Mouse (Mus musculus) olfactory bulb, adult 2 months (tissue): ENCODE results near the gene Ehd4. TPM values are rescaled to one million over a fixed set of nuclear protein-coding genes. Genes with fewer than 3 reads are reported as not detected.

Source experiments
- H3K27ac ChIP-seq: fragments of 200-500 bp; 2 replicates; pipeline ENCODE4 v1.5.1; 2012; ENCODE audit warnings: low read depth, low read length; ENCODE audit not compliant: insufficient read depth
- H3K4me1 ChIP-seq: fragments of 200-500 bp; 2 replicates; pipeline ENCODE4 v1.6.1; 2012; ENCODE audit warnings: low read length; ENCODE audit not compliant: control insufficient read depth, insufficient read depth
- H3K4me3 ChIP-seq: fragments of 200-500 bp; 2 replicates; pipeline ENCODE4 v1.5.1; 2012; ENCODE audit warnings: mild to moderate bottlenecking, low read depth, low read length, moderate library complexity; ENCODE audit not compliant: insufficient read depth
- CTCF ChIP-seq: fragments of 200-500 bp; IDR thresholded peaks from 2 replicates; pipeline ENCODE4 v1.5.1; 2012; ENCODE audit warnings: low read depth, mild to moderate bottlenecking, low read length, moderate library complexity; ENCODE audit not compliant: insufficient read depth
- POLR2A ChIP-seq: fragments of 200-500 bp; IDR thresholded peaks from 2 replicates; pipeline ENCODE4 v1.6.1; 2012; ENCODE audit warnings: mild to moderate bottlenecking, low read depth, low read length, moderate library complexity; ENCODE audit not compliant: insufficient read depth
- WGBS: fragments of 180-500 bp; shearing (Covaris S2); methylation state at CpG from one replicate; pipeline ENCODE4 v1.1.7; 2018; 5-methylcytosine and 5-hydroxymethylcytosine counted together
- polyA plus RNA-seq: library from polyadenylated mRNA; stranded (reverse); fragments of >200 nt; gene quantifications from 2 replicates; pipeline ENCODE4 v1.2.4, GENCODE M21; 2012; ENCODE audit warnings: low replicate concordance; ENCODE audit not compliant: missing spikeins, insufficient read depth, insufficient read length

The Ehd4 gene
- polyA plus RNA-seq, 1 experiment: not detected

GRCm38 (mm10) chr2:120108077-120108476, 46.3 kb downstream of the Ehd4 start:
- Histone ChIP-seq H3K27ac (no peak overlapping the region), H3K4me1 (no peaks in the 10 kb centered on the region), H3K4me3 (no peak overlapping the region)
- no peak for TF ChIP-seq CTCF
- 90% methylated on average over 4 of the region's 4 CpGs for whole genome bisulfite sequencing

- no peak for TF ChIP-seq CTCF
- TF ChIP-seq POLR2A: no peak
- H3K27ac ChIP-seq: no peak overlapping the region
- no peaks in the 10 kb centered on the region for H3K4me1 ChIP-seq
- no peak overlapping the region for H3K4me3 ChIP-seq
- 92% methylated on average over 2 of the region's 2 CpGs for WGBS
Observed at GRCm38 (mm10) chr2:120107446-120107845, 47.0 kb downstream of the Ehd4 start.

GRCm38 (mm10) chr2:120106397-120106973, 47.9 kb downstream of the Ehd4 start:
- Histone ChIP-seq H3K27ac (no peak overlapping the region), H3K4me1 (no peaks in the 10 kb centered on the region), H3K4me3 (no peak overlapping the region)
- 87% methylated on average over 8 of the region's 8 CpGs for WGBS
- TF ChIP-seq CTCF: no peak
- TF ChIP-seq POLR2A: no peak

DNA sequence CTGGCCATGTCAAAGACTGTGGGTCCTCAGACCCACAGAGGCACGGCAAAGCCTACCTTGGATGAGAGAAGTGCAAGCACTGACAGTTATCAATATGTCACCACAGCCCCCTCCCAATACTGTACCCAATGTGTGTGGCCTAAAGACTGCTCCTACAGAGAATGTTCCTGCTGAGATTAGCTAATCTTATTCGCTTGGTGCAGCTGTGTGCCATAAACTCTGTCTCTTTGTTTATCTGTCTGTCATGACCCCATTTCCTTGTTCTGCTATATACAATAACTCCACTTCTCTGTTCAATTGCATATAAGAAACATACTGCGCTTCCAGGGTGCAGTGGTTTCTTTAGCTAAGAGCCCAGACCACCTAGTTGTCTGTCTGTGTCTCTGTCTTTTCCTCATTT, 48.5 kb downstream of the Ehd4 start:
- TF ChIP-seq POLR2A (no peak), CTCF (no peak)
- Histone ChIP-seq H3K27ac (no peak overlapping the region), H3K4me1 (no peaks in the 10 kb centered on the region), H3K4me3 (no peak overlapping the region)
- 78% methylated on average over 3 of the region's 3 CpGs for WGBS

GRCm38 (mm10) chr2:120102881-120103280, 51.5 kb downstream of the Ehd4 start:
- no peak overlapping the region for H3K4me3 ChIP-seq
- TF ChIP-seq CTCF (no peak), POLR2A (no peak)
- WGBS: 62% methylated on average over 6 of the region's 6 CpGs
- no peak overlapping the region for H3K27ac ChIP-seq
- peaks cover 5% of the 10 kb centered on the region for H3K4me1 ChIP-seq

DNA sequence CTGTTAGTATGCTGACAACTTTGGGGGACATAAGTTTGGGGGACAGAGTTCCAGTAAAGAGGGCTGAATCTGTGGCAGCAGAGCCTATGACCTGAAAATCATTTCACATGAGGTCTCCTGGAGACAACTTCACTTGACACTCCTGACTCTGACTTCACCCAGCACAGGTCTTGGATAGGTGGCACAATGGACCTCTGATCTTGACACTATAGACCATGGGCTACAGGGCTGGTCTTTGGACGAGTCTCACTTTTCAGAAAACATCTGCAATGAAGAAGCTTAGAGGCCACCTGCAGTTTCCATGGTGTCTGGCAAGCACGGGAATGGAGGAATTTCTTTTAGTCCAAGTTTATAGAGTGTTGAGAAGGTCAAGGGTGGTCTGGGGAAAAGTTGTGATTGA, 52.0 kb downstream of the Ehd4 start:
- Histone ChIP-seq H3K4me1 (peaks cover 6% of the 10 kb centered on the region), H3K27ac (no peak overlapping the region), H3K4me3 (no peak overlapping the region)
- whole genome bisulfite sequencing: 72% methylated on average over 2 of the region's 2 CpGs
- no peak for TF ChIP-seq CTCF
- TF ChIP-seq POLR2A: no peak

DNA sequence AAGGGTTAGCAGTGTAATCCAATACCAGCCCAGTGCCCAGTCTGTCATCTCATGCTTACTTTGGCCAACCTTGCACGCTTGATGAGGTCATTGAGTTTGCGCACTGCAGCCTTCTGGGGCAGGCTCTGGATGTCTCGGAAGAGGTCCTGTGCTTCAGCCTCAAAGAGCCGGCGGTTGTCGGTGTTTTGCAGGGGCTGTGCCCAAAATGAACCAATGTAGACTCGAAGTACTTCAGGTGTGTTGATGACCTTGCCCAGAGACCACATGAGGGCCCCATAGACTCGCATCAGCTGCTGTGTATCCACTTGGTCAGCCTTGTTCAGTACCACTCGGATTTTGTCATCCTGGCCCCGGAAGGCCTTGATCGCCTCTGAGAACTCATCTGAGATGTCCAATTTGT, 52.4 kb downstream of the Ehd4 start:
- WGBS: 93% methylated on average over 11 of the region's 11 CpGs
- no peak overlapping the region for H3K27ac ChIP-seq
- H3K4me1 ChIP-seq: peaks cover 6% of the 10 kb centered on the region
- TF ChIP-seq POLR2A: no peak
- TF ChIP-seq CTCF: no peak
- no peak overlapping the region for H3K4me3 ChIP-seq

- Histone ChIP-seq H3K4me1 (peaks cover 6% of the 10 kb centered on the region), H3K27ac (no peak overlapping the region), H3K4me3 (no peak overlapping the region)
- 82% methylated on average over 3 of the region's 3 CpGs for WGBS
- TF ChIP-seq CTCF: no peak
- no peak for TF ChIP-seq POLR2A
Observed at GRCm38 (mm10) chr2:120099886-120100285, 54.5 kb downstream of the Ehd4 start.

DNA sequence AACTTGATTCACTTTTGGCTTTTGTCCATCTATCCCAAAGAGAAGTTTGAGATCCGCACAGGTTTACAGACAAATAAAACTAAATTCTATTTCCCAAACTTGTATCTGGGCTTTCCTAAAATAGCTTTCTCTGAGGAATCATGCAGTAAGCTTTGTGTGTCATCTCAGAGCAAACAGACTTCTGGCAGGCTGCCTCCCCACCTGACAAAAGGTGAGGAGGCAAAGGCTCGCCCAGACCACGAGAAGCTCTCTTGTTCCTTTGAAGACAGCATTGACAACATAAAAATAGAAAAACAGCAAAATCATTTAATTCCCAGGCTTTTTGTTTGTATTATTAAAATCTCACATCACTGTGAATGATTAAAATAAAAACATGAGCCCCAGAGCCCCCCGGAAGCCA, 55.1 kb downstream of the Ehd4 start:
- H3K27ac ChIP-seq: no peak overlapping the region
- 72% methylated on average over 4 of the region's 4 CpGs for WGBS
- TF ChIP-seq CTCF (no peak), POLR2A (no peak)
- no peak overlapping the region for H3K4me3 ChIP-seq
- peaks cover 6% of the 10 kb centered on the region for H3K4me1 ChIP-seq

DNA sequence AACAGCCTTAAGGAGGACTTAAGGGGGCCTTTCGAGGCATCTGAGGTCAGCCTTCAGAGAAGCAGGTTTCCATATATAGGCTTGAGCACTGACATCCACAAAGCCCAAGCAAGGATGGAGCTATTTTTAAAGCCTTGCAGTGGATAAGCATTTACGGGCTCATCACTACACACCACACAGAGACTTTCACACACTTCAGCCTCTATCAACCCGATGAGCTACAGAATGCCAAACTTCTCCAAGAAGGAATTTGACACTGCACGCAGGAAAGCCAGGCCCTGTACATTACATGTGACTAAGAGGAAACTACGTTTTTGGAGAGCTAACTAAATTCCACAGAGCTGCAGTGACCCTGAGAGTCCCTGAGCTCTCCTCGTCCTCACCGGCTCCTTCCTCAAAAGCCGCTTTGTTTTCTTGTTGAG, 55.6 kb downstream of the Ehd4 start:
- Histone ChIP-seq H3K27ac (no peak overlapping the region), H3K4me3 (no peak overlapping the region), H3K4me1 (peaks cover 7% of the 10 kb centered on the region)
- TF ChIP-seq POLR2A (no peak), CTCF (no peak)
- 42% methylated on average over 8 of the region's 8 CpGs for WGBS
